Mouse (Mus musculus): Measurements from ENCODE around the gene Trappc2l.

DNA sequence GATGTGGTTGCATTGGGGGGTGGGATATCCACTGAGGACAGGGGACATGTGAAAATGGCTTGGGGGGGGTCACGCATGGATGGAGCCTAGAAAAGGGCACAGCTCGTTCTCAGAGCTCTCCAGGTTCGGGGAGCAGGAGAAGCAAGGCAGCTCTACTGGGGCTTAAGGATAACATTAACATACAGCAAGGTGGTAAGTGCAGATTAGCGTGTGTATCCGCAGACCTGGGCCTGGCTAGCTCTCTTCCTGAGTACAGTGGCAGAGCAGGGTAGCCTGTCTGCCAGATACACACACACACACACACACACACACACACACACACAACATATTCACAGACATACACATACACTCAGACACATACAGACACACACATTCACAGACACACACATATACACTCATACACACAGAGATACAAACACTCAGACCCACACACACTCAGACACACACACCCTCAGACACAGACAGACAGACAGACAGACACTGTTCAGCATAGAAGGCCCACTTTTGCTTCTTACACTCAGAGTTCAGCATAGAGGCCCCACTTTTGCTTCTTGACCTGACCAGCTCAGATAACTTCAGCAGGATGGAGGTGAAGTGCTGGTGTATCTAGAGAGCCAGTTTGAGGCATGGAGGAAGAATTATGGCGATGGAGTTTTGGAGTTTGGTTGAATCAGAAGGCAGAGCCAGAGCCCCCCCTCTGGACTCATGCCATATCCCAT, 7.4 kb downstream of the Trappc2l start:
- TF ChIP-seq EP300 (optimal IDR thresholded peaks at IDR 0.05) (no peak), CTCF (IDR thresholded peaks at IDR 0.05; ENCODE audit: low read depth) (no peak)

Data from stomach, postnatal 0 days (tissue).